Mouse (Mus musculus) CD4-positive helper T cell, adult 2 months (primary cell): ENCODE data around the gene Kxd1.
A peak's percentile ranks its signal among the peaks of the same experiment; 100 is the strongest.
"Not testable (repeated sequence)": the region's sequence is repeated elsewhere in the genome, so short reads cannot be mapped to it uniquely, and the experiment has no call there.

Source experiments
- DNase-seq: peaks from one replicate; pipeline ENCODE4 v3.0.0-alpha.2; 2012; ENCODE audit warnings: low read depth, missing footprints, low spot score

Kxd1 gene

GRCm38 (mm10) chr8:70513441-70513840, 14.3 kb downstream of the Kxd1 start:
- no peak for DNase-seq

DNA sequence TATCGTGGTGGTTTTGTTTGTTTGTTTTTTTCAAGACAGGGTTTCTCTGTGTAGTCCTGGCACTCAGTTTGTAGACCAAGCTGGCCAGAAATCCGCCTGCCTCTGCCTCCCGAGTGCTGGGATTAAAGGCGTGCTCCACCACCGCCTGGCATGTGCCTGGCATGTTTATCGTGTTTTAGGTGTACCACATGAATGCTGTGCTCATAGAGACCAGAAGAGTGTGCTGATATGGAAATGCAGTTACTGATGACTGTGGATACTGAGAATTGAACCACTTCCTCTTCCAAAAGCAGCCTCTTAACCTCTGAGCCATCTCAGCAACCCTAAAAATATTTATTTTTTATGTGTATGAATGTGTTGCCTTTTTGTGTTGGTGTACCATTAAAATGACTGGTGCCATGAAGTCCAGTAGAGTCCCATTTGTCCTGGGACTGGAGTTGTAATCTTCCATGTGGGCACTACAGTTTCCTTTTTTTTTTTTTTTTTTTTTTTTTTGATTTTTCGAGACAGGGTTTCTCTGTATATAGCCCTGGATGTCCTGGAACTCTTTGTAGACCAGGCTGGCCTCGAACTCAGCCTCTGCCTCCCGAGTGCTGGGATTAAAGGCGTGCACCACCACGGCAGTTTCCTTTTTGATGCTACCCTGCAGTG, 15.4 kb downstream of the Kxd1 start:
- DNase-seq, result peak; percentile 44

DNA sequence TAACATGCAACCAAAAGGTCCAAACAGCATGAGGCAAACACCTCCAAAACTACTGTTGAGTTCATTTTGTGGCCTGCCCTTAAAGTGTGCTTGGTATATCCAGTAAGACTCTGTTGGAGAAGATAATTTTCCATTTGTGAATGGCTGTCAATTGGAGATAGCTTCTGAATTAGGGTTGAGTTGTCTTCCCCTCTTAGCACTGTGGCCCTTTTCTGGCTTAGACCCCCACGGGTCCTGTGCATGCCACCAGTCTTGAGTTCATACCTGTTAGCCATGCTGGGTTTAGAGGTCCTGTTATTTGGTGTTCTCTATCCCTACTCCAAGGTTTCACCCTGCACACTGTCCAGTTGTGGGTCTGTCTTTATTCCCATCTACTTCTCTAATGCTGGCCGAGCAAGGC, 16.0 kb downstream of the Kxd1 start:
- peak; percentile 13 for DNase-seq

DNA sequence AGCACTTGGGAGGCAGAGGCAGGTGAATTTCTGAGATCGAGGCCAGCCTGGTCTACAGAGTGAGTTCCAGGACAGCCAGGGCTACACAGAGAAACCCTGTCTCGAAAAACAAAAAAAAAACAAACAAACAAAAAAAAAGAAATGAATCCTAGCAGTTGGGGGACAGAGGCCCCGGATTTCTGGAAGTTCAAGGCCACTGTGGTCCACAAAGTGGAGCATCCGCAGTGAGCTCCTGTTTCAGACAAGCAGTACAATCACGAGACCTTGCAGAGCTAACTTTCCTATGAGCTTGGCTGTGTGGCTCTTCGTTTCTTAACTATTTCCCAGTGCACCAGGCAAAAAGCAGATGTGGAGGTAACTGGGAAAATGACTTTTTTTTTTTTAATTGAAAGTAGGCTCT, 16.6 kb downstream of the Kxd1 start:
- DNase-seq, result not testable (repeated sequence)

- peak; percentile 98 for DNase-seq
Measured at GRCm38 (mm10) chr8:70510228-70510915, 17.4 kb downstream of the Kxd1 start, which contains the start of gene Uba52. Gene Uba52, minus strand, starts transcription at chr8:70510801.

DNA sequence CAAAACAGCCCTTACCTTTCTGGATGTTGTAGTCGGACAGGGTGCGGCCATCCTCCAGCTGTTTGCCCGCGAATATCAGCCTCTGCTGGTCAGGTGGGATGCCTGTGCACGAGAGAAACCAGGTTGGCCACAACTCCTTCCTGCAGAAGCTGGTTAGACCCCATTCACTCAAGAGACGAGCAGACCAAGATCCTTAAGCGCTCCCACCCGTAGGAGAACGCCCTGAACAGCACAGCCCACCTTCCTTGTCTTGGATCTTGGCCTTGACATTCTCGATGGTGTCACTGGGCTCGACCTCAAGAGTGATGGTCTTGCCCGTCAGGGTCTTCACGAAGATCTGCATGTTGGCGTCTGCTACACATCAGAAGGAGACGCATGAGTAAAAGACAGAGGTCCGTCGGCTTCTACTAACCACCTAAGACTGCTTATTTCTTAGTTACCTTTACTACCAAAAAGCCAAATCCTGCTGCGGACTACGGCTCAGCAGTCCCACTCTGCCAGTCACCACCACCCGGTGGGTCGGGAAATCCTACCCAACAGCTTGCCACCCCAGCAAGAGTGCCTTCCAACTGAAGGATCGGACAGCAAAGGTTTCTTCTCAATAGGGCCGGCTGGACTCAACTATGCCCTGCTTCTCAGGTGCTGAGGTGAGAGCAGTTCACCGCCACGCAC, 18.3 kb downstream of the Kxd1 start:
- no peak for DNase-seq

DNA sequence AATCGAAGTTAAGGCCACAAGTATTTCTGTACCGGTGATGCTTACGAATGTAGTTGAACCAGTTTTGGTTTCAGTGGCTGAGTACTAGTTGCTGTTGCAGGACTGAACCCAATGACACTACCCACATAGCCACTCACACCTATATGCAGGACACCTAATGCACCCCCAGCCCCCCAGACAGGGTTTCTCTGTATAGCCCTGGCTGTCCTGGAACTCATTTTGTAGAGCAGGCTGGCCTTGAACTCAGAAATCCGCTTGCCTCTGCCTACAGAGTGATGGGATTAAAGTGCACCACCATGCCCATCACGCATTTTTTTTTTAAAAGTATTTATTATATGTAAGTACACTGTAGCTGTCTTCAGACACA, 20.7 kb downstream of the Kxd1 start:
- no peak for DNase-seq

DNA sequence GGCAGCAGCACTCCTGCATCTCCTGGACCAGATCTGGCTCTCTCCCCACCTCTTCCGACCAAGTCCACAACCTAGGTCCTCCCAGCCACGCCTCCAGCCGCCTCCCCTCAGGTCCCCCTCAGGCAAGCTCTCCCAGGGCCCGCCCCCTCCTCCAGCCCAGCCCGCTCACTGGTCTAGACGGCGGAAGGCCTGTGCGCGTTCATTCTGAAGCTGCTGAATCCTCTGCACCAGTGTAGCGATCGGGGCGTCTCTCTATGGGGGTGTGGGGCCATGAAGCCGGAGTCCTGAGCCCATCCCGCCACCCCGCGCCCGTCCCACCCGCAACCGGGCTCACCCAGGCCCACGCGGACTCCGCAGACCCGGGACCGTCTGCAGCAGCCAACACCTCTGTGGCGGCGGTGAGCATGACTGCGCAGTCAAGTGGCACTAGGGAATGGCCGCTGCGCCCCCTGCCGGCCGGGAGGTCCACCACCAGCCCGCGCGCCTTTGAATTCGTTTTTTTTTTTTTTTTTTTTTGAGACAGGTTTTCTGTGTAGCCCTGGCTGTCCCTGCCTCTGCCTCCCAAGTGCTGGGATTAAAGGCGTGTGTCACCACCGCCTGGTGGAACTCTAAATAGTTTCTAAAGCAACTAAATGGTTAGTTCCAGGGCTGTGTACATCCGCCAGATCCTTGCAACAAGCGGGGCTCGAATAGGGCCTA, 21.3 kb downstream of the Kxd1 start, which contains the start of gene Rex1bd:
Gene Rex1bd (minus strand): TSS at position 425 of the 699 bp plus-strand sequence.
- peak; percentile 93 for DNase-seq

- no peak for DNase-seq
Measured at GRCm38 (mm10) chr8:70505698-70506327, 21.9 kb downstream of the Kxd1 start.

DNA sequence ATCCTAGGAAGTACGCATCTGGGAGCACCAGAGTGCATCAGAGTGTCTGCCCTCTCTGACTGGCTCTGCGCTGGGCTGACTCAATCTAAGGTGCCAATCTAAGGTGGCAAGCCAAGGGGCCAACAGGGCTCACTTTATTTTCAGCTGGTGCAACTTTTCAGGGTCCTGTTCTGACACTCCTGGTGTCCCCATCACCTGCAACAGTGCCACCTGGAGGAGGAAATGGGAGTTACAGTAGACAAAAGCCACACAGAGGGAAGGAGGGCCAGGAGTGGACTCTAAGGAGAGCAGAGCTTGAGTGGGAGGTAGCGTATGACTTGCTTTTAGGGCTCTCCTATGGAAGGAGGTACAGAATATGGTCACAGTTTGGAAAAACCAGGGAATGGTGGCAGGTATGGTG, 22.9 kb downstream of the Kxd1 start:
- peak; percentile 74 for DNase-seq

GRCm38 (mm10) chr8:70504291-70504716, 23.5 kb downstream of the Kxd1 start:
- DNase-seq, result peak; percentile 16

- peak; percentile 74 for DNase-seq
Measured at GRCm38 (mm10) chr8:70503062-70503750, 24.6 kb downstream of the Kxd1 start.

GRCm38 (mm10) chr8:70502540-70502939, 25.2 kb downstream of the Kxd1 start:
- no peak for DNase-seq

DNA sequence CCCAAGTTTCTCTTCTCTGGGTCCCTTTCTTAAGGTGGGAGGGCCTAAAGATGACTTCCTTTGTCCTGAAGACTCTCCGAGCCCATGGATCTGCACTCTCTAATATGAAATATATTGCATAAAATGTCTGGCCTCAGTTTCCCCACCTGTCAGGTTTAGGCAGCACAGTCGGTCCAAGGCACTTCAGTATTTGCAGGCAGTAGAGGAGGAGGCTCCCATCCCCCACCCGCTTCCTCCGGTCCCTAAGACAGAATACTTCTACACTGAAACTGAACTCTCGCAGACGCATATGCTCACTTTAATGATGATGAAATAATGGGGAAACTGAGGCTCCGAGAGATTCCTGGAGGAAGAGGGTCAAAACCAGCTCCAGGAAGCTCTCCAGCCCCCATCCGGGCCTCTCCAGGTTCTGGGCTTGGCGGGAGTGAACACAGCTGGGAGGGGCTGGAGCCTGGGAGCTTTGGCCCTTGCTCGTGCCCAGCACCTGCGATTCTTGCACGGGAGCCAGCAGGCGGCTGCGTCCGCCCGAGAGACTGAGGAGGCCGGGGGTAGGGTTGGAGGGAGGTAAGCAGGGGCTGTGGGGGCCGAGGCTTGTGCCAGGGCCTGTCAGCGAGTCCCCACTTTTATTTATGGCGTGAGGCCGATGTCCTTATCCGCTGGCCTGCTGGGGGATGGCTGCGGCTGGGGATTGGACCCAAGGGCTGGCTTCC, 25.8 kb downstream of the Kxd1 start:
- no peak for DNase-seq

DNA sequence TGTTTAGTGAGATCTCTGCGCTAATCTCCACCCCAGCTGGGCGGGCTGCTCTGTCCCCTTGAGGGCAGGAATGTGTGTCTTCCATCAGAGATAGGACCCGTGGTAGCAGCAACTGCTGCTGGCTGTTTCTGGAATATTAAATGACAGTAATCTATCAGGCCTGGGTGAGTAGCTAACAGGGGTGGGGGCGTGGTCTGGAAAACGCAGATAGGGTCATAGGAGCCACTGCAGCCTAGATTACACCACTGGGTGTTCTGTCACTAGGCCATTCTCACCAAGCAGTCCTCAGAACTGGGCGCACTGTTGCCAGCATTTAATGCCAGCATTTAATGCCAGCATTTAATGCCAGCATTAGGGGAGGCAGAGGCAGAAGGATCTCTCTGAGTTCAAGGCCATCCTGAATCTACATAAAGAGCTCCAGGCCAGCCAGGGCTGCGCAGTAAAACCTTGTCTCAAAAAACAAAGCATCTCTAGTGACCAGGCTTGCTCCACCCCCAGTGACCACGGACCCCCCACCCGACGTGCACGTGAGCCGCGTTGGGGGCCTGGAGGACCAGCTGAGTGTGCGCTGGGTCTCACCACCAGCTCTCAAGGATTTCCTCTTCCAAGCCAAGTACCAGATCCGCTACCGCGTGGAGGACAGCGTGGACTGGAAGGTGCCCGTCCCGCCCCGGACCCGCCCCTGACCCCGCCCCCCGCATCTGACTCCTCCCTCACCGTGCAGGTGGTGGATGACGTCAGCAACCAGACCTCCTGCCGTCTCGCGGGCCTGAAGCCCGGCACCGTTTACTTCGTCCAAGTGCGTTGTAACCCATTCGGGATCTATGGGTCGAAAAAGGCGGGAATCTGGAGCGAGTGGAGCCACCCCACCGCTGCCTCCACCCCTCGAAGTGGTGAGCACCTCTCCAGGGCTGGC, 27.1 kb downstream of the Kxd1 start:
- peak; percentile 72 for DNase-seq

- DNase-seq, result no peak
Measured at GRCm38 (mm10) chr8:70495771-70496062, 32.0 kb downstream of the Kxd1 start.

DNA sequence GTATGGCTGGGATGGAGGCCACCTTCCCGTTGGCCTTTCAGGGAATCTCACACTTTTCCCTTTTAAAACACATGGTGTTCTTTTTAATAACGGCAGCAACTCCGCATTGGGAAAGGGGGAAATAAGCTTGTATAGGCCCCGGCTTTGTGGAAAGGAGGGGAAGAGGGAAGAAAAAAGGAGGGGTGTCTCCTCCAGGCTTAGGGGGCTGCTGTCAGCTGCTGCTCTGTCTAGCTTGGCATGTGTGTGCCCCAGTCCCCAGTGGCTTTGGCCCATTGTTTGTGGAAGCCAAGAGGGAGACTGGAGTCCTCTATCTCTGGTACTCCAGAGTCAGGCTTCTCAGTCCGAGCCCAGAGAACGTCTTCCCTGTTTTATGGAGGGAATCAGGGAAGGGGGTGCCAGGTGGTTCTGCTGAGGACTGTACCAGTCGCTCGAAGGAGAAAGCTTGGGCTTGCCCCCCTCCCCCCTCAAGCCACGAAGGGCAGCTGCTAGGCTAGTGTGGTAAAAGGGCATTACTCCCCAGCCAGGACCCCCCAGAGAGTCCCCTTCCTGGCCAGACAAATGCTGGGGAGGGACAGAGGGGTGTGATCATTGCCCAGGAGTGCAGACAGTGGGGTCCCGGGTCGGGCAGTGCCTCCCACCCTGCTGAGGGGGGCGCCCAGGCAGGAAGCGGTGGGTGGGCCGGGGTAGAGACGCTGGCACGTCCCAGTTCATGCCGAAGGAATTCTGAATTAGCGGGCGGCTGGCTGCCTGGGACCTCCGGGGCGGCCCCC, 32.6 kb downstream of the Kxd1 start:
- no peak for DNase-seq

DNA sequence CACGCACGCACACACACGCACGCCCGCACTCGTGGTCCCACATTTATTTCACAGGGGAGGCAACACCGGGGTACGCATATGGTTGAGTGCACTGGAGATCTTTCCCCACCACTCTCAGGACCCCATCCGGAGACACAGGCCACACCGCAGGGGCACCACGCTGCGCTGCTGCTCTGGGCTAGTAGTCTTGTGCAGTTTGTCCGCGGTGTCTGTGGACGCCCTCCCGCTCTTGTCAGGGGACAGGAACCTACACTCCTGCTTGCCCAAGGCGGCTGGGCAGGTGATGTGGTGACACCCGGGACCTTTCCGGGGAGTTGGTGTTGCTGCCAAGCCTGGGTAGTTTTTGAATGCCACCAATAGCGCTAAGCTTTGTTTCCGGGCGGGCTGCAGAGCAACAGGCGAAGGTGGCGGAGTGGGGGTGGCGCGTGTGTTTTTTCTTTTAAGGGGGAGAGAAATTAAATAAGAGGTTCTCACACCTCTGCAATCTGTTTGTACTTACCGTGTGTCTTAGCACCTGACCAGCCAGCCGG, 33.3 kb downstream of the Kxd1 start:
- DNase-seq, result no peak
